ENCODE assay signal across 7 mouse cellular contexts in the genomic region with DNA sequence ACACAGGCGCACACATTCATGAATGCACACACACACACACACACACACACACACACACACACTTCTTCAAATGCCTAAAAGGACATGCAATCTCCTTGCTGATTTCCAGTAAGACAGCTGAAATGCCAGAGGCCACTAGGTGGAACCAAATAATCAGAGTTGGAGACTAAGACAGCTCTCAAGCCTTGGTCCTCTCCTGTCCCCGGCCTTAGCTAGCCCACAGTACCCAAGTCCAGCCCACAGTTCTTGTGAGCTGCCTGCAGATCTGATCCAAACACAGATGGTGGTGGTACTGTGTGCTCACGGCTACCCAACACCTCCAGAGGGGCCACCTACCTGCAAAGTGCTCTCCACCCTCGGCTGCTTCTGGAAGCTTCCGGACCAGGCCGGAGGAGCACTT. TPM values are rescaled to one million over a fixed set of nuclear protein-coding genes. Genes with fewer than 3 reads are reported as not detected.
DNase-seq lines count a peak whose midpoint lies in the region; ATAC-seq lines count a peak whose summit lies in the region.

No protein-coding gene starts in this region.

- no peak overlapping the region for H3K27ac ChIP-seq in forebrain, embryonic 11.5 days (ENCODE audit: low read depth, low read length)
- no peak overlapping the region for H3K27ac ChIP-seq in hindbrain, embryonic 14.5 days
- no peak overlapping the region for H3K27ac ChIP-seq in midbrain, embryonic 12.5 days (replicated peaks)

- WGBS in forebrain, embryonic 11.5 days, result 59% methylated on average over 6 of the region's 6 CpGs
- 65% methylated on average over 6 of the region's 6 CpGs for WGBS in hindbrain, embryonic 14.5 days
- 56% methylated on average over 6 of the region's 6 CpGs for WGBS in midbrain, embryonic 12.5 days

- no peak overlapping the region for H3K4me2 ChIP-seq in forebrain, embryonic 11.5 days (ENCODE audit: low read depth, low read length, severe bottlenecking)
- H3K4me2 ChIP-seq in hindbrain, embryonic 14.5 days (replicated peaks), result no peak overlapping the region
- no peak overlapping the region for H3K4me2 ChIP-seq in midbrain, embryonic 12.5 days (replicated peaks)

- H3K36me3 ChIP-seq in forebrain, embryonic 11.5 days (ENCODE audit: control insufficient read depth, insufficient read depth, low read length), result no peaks in the 10 kb centered on the region
- no peaks in the 10 kb centered on the region for H3K36me3 ChIP-seq in hindbrain, embryonic 14.5 days (replicated peaks; ENCODE audit: control insufficient read depth, insufficient read depth)
- H3K36me3 ChIP-seq in midbrain, embryonic 12.5 days, result no peaks in the 10 kb centered on the region

- no peak overlapping the region for H3K9ac ChIP-seq in forebrain, embryonic 11.5 days (ENCODE audit: low read length)
- no peak overlapping the region for H3K9ac ChIP-seq in hindbrain, embryonic 14.5 days
- no peak overlapping the region for H3K9ac ChIP-seq in midbrain, embryonic 12.5 days (replicated peaks)

- H3K4me3 ChIP-seq in forebrain, embryonic 11.5 days (ENCODE audit: low read depth, low read length), result no peak overlapping the region
- H3K4me3 ChIP-seq in hindbrain, embryonic 14.5 days (replicated peaks; ENCODE audit: low read length), result no peak overlapping the region
- no peak overlapping the region for H3K4me3 ChIP-seq in midbrain, embryonic 12.5 days

- no peaks in the 10 kb centered on the region for H3K9me3 ChIP-seq in forebrain, embryonic 11.5 days (ENCODE audit: control insufficient read depth, low read length)
- no peaks in the 10 kb centered on the region for H3K9me3 ChIP-seq in hindbrain, embryonic 14.5 days (ENCODE audit: control insufficient read depth, low read length)
- H3K9me3 ChIP-seq in midbrain, embryonic 12.5 days, result no peaks in the 10 kb centered on the region

- peak; percentile 19 for DNase-seq in MEL-GATA-1-ER (ENCODE audit: extremely low read depth, low read depth)
- peak; percentile 52 to 78 for DNase-seq in adrenal gland, postnatal 36 days
- DNase-seq in forebrain, embryonic 11.5 days (ENCODE audit: low spot score), result peak; percentile 63
- DNase-seq in hindbrain, embryonic 14.5 days (ENCODE audit: low spot score), result peak; percentile 86
- DNase-seq in left cerebral cortex, postnatal 14 days (ENCODE audit: low spot score in 2 of 2), result peak; percentile 81 to 86
- DNase-seq in testis, postnatal 10 days (ENCODE audit: low spot score), result peak; percentile 77

- peak; percentile 56; the same call in 1 of the 2 replicates for ATAC-seq in forebrain, embryonic 11.5 days (replicated peaks; ENCODE audit: low FRiP score)
- peak; percentile 72 for ATAC-seq in hindbrain, embryonic 14.5 days (ENCODE audit: low FRiP score)
- ATAC-seq in midbrain, embryonic 12.5 days (ENCODE audit: low FRiP score, low read depth), result peak; percentile 77

- intact Hi-C loops in left cerebral cortex, postnatal 14 days (cut with DNase I), result loop anchor here (1.0 to 2.0 kb wide), 2 partner anchors 87 to 197 kb away; no protein-coding TSS in a partner anchor

- no peaks in the 10 kb centered on the region for H3K4me1 ChIP-seq in forebrain, embryonic 11.5 days (replicated peaks; ENCODE audit: control insufficient read depth, insufficient read depth, low read length)
- no peaks in the 10 kb centered on the region for H3K4me1 ChIP-seq in hindbrain, embryonic 14.5 days (replicated peaks; ENCODE audit: control insufficient read depth, insufficient read depth, low read length)
- no peaks in the 10 kb centered on the region for H3K4me1 ChIP-seq in midbrain, embryonic 12.5 days

- H3K27me3 ChIP-seq in forebrain, embryonic 11.5 days (ENCODE audit: control insufficient read depth, insufficient read depth, low read length), result no peaks in the 10 kb centered on the region
- no peaks in the 10 kb centered on the region for H3K27me3 ChIP-seq in hindbrain, embryonic 14.5 days (ENCODE audit: control insufficient read depth, insufficient read depth, low read length)
- no peaks in the 10 kb centered on the region; the same call in 1 of the 2 replicates for H3K27me3 ChIP-seq in midbrain, embryonic 12.5 days

RNA-seq across cellular contexts. Expression of gene Gpr37l1, which starts 4.5 kb away (rescaled TPM):
- total RNA-seq in adrenal gland, postnatal 36 days (2021), result 1 to 10 TPM in 1 of 2 experiments, under 1 TPM in 1; 0.83 to 1.5 TPM
- polyA plus RNA-seq in forebrain, embryonic 11.5 days (2014; fragmentation: Nextera tagmentation; extraction: Ambion mirVana), result not detected in 2 replicates
- 0.68 and 1.5 TPM in 2 replicates for polyA plus RNA-seq in hindbrain, embryonic 14.5 days (2014; fragmentation: Nextera tagmentation; extraction: Ambion mirVana)
- 100 to 1,000 TPM; 148 to 163 TPM for total RNA-seq in left cerebral cortex, postnatal 14 days (2021)
- polyA plus RNA-seq in midbrain, embryonic 12.5 days (2016; fragmentation: Nextera tagmentation; extraction: Ambion mirVana), result not detected in 2 replicates

RNA-seq across cellular contexts. Expression of gene Arl8a, which starts 25.4 kb away (rescaled TPM):
- 10 to 100 TPM; 52.5 to 56.3 TPM for total RNA-seq in adrenal gland, postnatal 36 days (2021)
- polyA plus RNA-seq in forebrain, embryonic 11.5 days (2014; fragmentation: Nextera tagmentation; extraction: Ambion mirVana), result 67.9 and 73.5 TPM in 2 replicates
- polyA plus RNA-seq in hindbrain, embryonic 14.5 days (2014; fragmentation: Nextera tagmentation; extraction: Ambion mirVana), result 354 and 383 TPM in 2 replicates
- total RNA-seq in left cerebral cortex, postnatal 14 days (2021), result 100 to 1,000 TPM; 329 to 359 TPM
- 129 and 143 TPM in 2 replicates for polyA plus RNA-seq in midbrain, embryonic 12.5 days (2016; fragmentation: Nextera tagmentation; extraction: Ambion mirVana)

RNA-seq across cellular contexts. Expression of gene Ptpn7, which starts 39.5 kb away (rescaled TPM):
- total RNA-seq in adrenal gland, postnatal 36 days (2021), result 1 to 10 TPM in 1 of 2 experiments, under 1 TPM in 1; 0.63 to 1.1 TPM
- polyA plus RNA-seq in forebrain, embryonic 11.5 days (2014; fragmentation: Nextera tagmentation; extraction: Ambion mirVana), result 1.8 TPM in 2 replicates
- 0.11 and 0.22 TPM in 2 replicates for polyA plus RNA-seq in hindbrain, embryonic 14.5 days (2014; fragmentation: Nextera tagmentation; extraction: Ambion mirVana)
- under 1 TPM in 1 of 2 experiments, not detected in 1; 0.19 TPM for total RNA-seq in left cerebral cortex, postnatal 14 days (2021)
- 0.58 and 1.1 TPM in 2 replicates for polyA plus RNA-seq in midbrain, embryonic 12.5 days (2016; fragmentation: Nextera tagmentation; extraction: Ambion mirVana)

Comparison
In these comparisons a context has a peak if more than half of its experiments do, and no peak if none do; other contexts are left out.
1. DNase-seq: peak in every context shown above with its lines; median percentile 86 in hindbrain, embryonic 14.5 days; 84 in left cerebral cortex, postnatal 14 days; 77 in testis, postnatal 10 days; 65 in adrenal gland, postnatal 36 days; 63 in forebrain, embryonic 11.5 days; 19 in MEL-GATA-1-ER.